8 mouse cellular contexts compared by ENCODE assay signal in the genomic region with DNA sequence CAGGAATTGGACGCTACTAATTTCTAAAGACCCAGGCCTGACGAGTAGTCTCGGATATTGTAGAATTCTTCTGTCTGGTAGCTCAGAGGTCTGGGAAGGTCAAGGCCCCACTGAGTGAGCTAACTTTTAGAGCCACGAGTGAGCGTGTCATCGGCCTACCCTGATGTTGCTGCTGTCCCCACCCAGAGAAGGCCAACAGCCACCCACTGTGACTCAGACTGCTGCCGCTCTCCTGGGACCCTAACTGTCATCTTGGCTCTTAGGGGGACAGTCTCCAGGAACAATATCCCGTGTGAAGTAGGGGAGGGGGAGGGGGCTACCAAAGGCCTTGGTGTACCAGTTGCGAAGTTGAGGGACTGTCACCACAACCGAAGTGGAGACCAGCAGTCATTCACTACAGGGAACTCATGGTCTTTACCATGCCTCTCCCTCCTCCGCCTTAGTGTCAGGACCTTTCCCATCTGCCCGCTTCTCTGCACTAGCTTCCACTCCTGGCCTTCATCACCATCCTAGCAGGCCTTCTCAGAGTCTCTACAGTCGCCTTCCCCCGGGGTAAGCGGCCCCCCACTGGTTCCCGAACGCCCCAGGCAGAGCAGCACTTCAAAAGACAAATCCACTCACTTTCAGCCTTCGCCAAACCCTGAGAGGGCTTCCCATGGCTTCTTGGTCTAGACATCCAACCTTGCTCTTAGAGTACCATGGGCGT. TPM values are rescaled to one million over a fixed set of nuclear protein-coding genes. Genes with fewer than 3 reads are reported as not detected.
DNase-seq lines count a peak whose midpoint lies in the region; ATAC-seq and TF ChIP-seq lines count a peak whose summit lies in the region.

No protein-coding gene starts in this region.

- H3K4me3 ChIP-seq in thymus, adult 2 months (ENCODE audit: control insufficient read depth, insufficient read depth, low read length) = peak overlapping the region; percentile 53
- H3K4me3 ChIP-seq in liver, embryonic 12.5 days = peak overlapping the region; percentile 58

- 52% methylated on average over 19 of the region's 19 CpGs for WGBS in thymus, adult 2 months
- 34% methylated on average over 19 of the region's 19 CpGs for WGBS in liver, embryonic 12.5 days (ENCODE audit: insufficient replicate concordance)

- peak; percentile 50 for DNase-seq in cerebellum, adult 9-10 months
- no peak for DNase-seq in cerebellum, adult 8-10 months
- no peak for DNase-seq in thymus, adult 2 months
- DNase-seq in thymus, postnatal 25 days = no peak
- DNase-seq in embryo, embryonic 11 days = no peak
- no peak for DNase-seq in right cerebral cortex, postnatal 25 days
- DNase-seq in left cerebral cortex, postnatal 14 days (ENCODE audit: low spot score in 2 of 2) = no peak

- H3K4me1 ChIP-seq in thymus, adult 2 months (replicated peaks; ENCODE audit: control insufficient read depth, insufficient read depth, low read length) = peaks cover 26% of the 10 kb centered on the region
- peaks cover 49% of the 10 kb centered on the region for H3K4me1 ChIP-seq in liver, embryonic 12.5 days

- H3K9me3 ChIP-seq in liver, embryonic 12.5 days (replicated peaks) = no peaks in the 10 kb centered on the region

- H3K4me2 ChIP-seq in liver, embryonic 12.5 days = peak overlapping the region; percentile 87

- H3K27me3 ChIP-seq in thymus, adult 2 months (ENCODE audit: control insufficient read depth, insufficient read depth, low read length) = no peaks in the 10 kb centered on the region
- H3K27me3 ChIP-seq in liver, embryonic 12.5 days (replicated peaks) = peaks cover 9% of the 10 kb centered on the region

- no peak for TF ChIP-seq POLR2A in thymus, adult 2 months (IDR thresholded peaks at IDR 0.05; ENCODE audit: control insufficient read depth, extremely low read depth, insufficient read depth, low read length, poor library complexity)

- H3K36me3 ChIP-seq in thymus, adult 2 months (ENCODE audit: control insufficient read depth, insufficient read depth, low read length) = no peaks in the 10 kb centered on the region
- H3K36me3 ChIP-seq in liver, embryonic 12.5 days = no peaks in the 10 kb centered on the region

- peak overlapping the region; percentile 78 for H3K9ac ChIP-seq in liver, embryonic 12.5 days

- no peak for ATAC-seq in liver, embryonic 12.5 days

- TF ChIP-seq CTCF in thymus, adult 2 months (IDR thresholded peaks at IDR 0.05; ENCODE audit: borderline replicate concordance, control insufficient read depth, extremely low read depth, insufficient read depth, low read length, poor library complexity) = no peak

- H3K27ac ChIP-seq in thymus, adult 2 months (ENCODE audit: control insufficient read depth, insufficient read depth, low read length) = peak overlapping the region; percentile 77
- H3K27ac ChIP-seq in liver, embryonic 12.5 days = peak overlapping the region; percentile 92

- intact Hi-C loops in left cerebral cortex, postnatal 14 days (cut with DNase I) = no loop called here

RNA-seq across cellular contexts. Expression of a gene that starts 2.4 kb away (rescaled TPM):
- polyA plus RNA-seq in thymus, adult 2 months (2012; rRNA removed) = 151 and 153 TPM in 2 replicates
- polyA plus RNA-seq in liver, embryonic 12.5 days (2016; fragmentation: Nextera tagmentation; extraction: Ambion mirVana) = 22.4 and 25.4 TPM in 2 replicates
- 10 to 100 TPM; 27.4 to 38.5 TPM for total RNA-seq in left cerebral cortex, postnatal 14 days (2021)

RNA-seq across cellular contexts. Expression of a gene that starts 2.5 kb away (rescaled TPM):
- polyA plus RNA-seq in thymus, adult 2 months (2012; rRNA removed) = 0.75 TPM in 1 of 2 replicates, not detected in the other
- polyA plus RNA-seq in liver, embryonic 12.5 days (2016; fragmentation: Nextera tagmentation; extraction: Ambion mirVana) = 0.69 and 0.85 TPM in 2 replicates
- under 1 TPM in 1 of 2 experiments, not detected in 1; 0.29 TPM for total RNA-seq in left cerebral cortex, postnatal 14 days (2021)

RNA-seq across cellular contexts. Expression of a gene that starts 39.7 kb away (rescaled TPM):
- polyA plus RNA-seq in thymus, adult 2 months (2012; rRNA removed) = 45.9 and 66.8 TPM in 2 replicates
- 52.6 and 58.9 TPM in 2 replicates for polyA plus RNA-seq in liver, embryonic 12.5 days (2016; fragmentation: Nextera tagmentation; extraction: Ambion mirVana)
- total RNA-seq in left cerebral cortex, postnatal 14 days (2021) = 100 to 1,000 TPM; 114 to 130 TPM
